Mouse (Mus musculus) liver, embryonic 11.5 days (tissue): ENCODE measurements at regions not wholly inside any gene's neighbourhood (a gene's known extent, or its start where the extent isn't known, plus 50 kb on each side); places are given as distances from the start of the nearest gene placed in this dataset.

Source experiments
- ATAC-seq: fragments of 200-750 bp; cut with Nextera tagmentation; replicated peaks from 2 replicates; pipeline ENCODE4 v1.8.0; 2017; ENCODE audit warnings: moderate number of reproducible peaks, mild to moderate bottlenecking, moderate TSS enrichment, moderate library complexity; ENCODE audit not compliant: low FRiP score
- DNase-seq: peaks from one replicate; pipeline ENCODE4 v3.0.0-alpha.2; 2017; ENCODE audit warnings: low spot score
- H3K27ac ChIP-seq: fragments of 300-500 bp; sonication (generic); 2 replicates; pipeline ENCODE4 v1.5.1; 2014; ENCODE audit warnings: mild to moderate bottlenecking, low read depth, low read length, control low read depth
- H3K27me3 ChIP-seq: fragments of 300-500 bp; sonication (generic); replicated peaks from 2 replicates; pipeline ENCODE4 v1.6.1; 2014; ENCODE audit warnings: low read length, mixed read lengths; ENCODE audit not compliant: control insufficient read depth, insufficient read depth
- H3K36me3 ChIP-seq: fragments of 300-500 bp; sonication (generic); 2 replicates; pipeline ENCODE4 v1.6.1; 2014; ENCODE audit warnings: mild to moderate bottlenecking, low read length, moderate library complexity, mixed read lengths; ENCODE audit not compliant: control insufficient read depth, insufficient read depth
- H3K4me1 ChIP-seq: fragments of 300-500 bp; sonication (generic); replicated peaks from 2 replicates; pipeline ENCODE4 v1.6.1; 2014; ENCODE audit warnings: low read length, mixed read lengths; ENCODE audit not compliant: control insufficient read depth, insufficient read depth
- H3K4me2 ChIP-seq: fragments of 300-500 bp; sonication (generic); 2 replicates; pipeline ENCODE4 v1.6.1; 2014; ENCODE audit warnings: mild to moderate bottlenecking, control low read depth, moderate library complexity
- H3K4me3 ChIP-seq: fragments of 300-500 bp; sonication (generic); 2 replicates; pipeline ENCODE4 v1.5.1; 2014; ENCODE audit warnings: low read depth, low read length, control low read depth
- H3K9ac ChIP-seq: fragments of 300-500 bp; sonication (generic); 2 replicates; pipeline ENCODE4 v1.6.1; 2014; ENCODE audit warnings: low read depth, low read length, control low read depth
- H3K9me3 ChIP-seq: fragments of 300-500 bp; sonication (generic); 2 replicates; pipeline ENCODE4 v1.6.1; 2016; ENCODE audit warnings: low read length, inconsistent platforms, mixed read lengths; ENCODE audit not compliant: control insufficient read depth
- WGBS: fragments of 180-500 bp; shearing (Covaris S2); extraction: QIAGEN DNeasy Blood & Tissue Kit; methylation state at CpG from one replicate; pipeline ENCODE4 v1.1.7; 2014; 5-methylcytosine and 5-hydroxymethylcytosine counted together

- Histone ChIP-seq H3K9me3 (no peaks in the 10 kb centered on the region), H3K4me3 (no peak overlapping the region), H3K9ac (no peak overlapping the region), H3K4me1 (peaks cover 3% of the 10 kb centered on the region; the same call in 1 of the 2 replicates), H3K27me3 (no peaks in the 10 kb centered on the region), H3K27ac (no peak overlapping the region), H3K36me3 (no peaks in the 10 kb centered on the region), H3K4me2 (no peak overlapping the region)
- ATAC-seq: no peak
- DNase-seq: no peak
- 30% methylated on average over 5 of the region's 5 CpGs for WGBS
Observed at GRCm38 (mm10) chr10:120640847-120641246, 164.6 kb upstream of the Hmga2 start.

DNA sequence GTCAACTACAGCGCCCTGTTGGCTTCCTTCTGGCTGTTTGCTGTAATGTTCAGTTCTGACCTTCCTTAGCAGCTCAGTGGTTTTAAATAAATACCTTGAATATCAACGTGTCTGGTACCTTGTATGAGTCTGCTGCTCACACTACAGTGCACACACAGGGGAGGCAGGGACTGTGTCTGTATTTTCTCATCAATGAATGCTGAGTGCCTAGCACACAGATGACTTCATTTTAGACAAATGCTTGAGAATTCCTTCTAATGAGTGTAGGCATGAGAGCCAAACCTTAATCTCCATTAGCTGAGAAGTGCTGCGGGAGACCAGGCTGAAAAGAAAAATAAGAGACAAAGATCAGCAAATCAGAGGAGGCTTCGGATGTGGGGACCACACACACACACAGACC is 162.0 kb upstream of the Hmga2 start:
- Histone ChIP-seq H3K36me3 (no peaks in the 10 kb centered on the region), H3K4me1 (peaks cover 3% of the 10 kb centered on the region; the same call in 1 of the 2 replicates), H3K27me3 (no peaks in the 10 kb centered on the region), H3K27ac (no peak overlapping the region), H3K9me3 (no peaks in the 10 kb centered on the region), H3K9ac (no peak overlapping the region), H3K4me3 (no peak overlapping the region), H3K4me2 (no peak overlapping the region)
- ATAC-seq (no peak), DNase-seq (no peak)
- WGBS: 52% methylated on average over 4 of the region's 4 CpGs

- no peaks in the 10 kb centered on the region for H3K27me3 ChIP-seq
- no peak overlapping the region for H3K9ac ChIP-seq
- no peaks in the 10 kb centered on the region for H3K36me3 ChIP-seq
- DNase-seq (no peak), ATAC-seq (no peak)
- no peak overlapping the region for H3K4me3 ChIP-seq
- no peak overlapping the region for H3K27ac ChIP-seq
- no peaks in the 10 kb centered on the region for H3K9me3 ChIP-seq
- H3K4me1 ChIP-seq: peaks cover 3% of the 10 kb centered on the region; the same call in 1 of the 2 replicates
- no peak overlapping the region for H3K4me2 ChIP-seq
- WGBS: 51% methylated on average over 21 of the region's 21 CpGs
Observed at GRCm38 (mm10) chr10:120635818-120636543, 159.7 kb upstream of the Hmga2 start.

GRCm38 (mm10) chr10:120635194-120635593 is 158.9 kb upstream of the Hmga2 start:
- H3K4me1 ChIP-seq: peaks cover 3% of the 10 kb centered on the region; the same call in 1 of the 2 replicates
- H3K4me3 ChIP-seq: no peak overlapping the region
- no peak overlapping the region for H3K27ac ChIP-seq
- no peak overlapping the region for H3K9ac ChIP-seq
- H3K27me3 ChIP-seq: no peaks in the 10 kb centered on the region
- no peak overlapping the region for H3K4me2 ChIP-seq
- no peak for DNase-seq
- WGBS: 73% methylated on average over 5 of the region's 5 CpGs
- H3K9me3 ChIP-seq: no peaks in the 10 kb centered on the region
- no peaks in the 10 kb centered on the region for H3K36me3 ChIP-seq
- ATAC-seq: no peak

- Histone ChIP-seq H3K27ac (no peak overlapping the region), H3K9me3 (no peaks in the 10 kb centered on the region), H3K27me3 (no peaks in the 10 kb centered on the region), H3K9ac (no peak overlapping the region), H3K4me1 (peaks cover 3% of the 10 kb centered on the region; the same call in 1 of the 2 replicates), H3K4me2 (no peak overlapping the region), H3K4me3 (no peak overlapping the region), H3K36me3 (no peaks in the 10 kb centered on the region)
- DNase-seq (no peak), ATAC-seq (no peak)
- 71% methylated on average over 2 of the region's 2 CpGs for WGBS
Observed at GRCm38 (mm10) chr10:120632071-120632470, 155.8 kb upstream of the Hmga2 start.

DNA sequence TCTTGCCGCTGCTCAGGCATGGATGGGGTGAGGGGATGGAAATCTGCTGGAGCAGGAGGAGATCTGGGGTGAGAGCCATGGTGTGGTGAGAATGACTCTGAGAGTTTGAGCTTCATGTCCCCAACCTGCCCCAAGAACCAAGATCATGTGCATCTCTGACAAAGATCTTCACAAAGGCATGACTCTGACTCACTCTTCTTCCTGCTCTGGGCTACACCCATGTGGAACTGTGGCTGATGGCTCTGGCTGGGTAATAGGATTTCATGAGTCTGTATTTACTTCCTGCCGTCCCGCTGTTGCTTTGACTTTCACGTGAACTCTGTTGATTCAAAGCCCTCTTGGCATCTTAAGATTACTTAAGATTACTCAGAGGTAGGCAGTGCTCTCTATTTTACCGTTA is 151.8 kb upstream of the Hmga2 start:
- H3K27me3 ChIP-seq: no peaks in the 10 kb centered on the region
- no peaks in the 10 kb centered on the region for H3K9me3 ChIP-seq
- no peak overlapping the region for H3K4me3 ChIP-seq
- H3K9ac ChIP-seq: no peak overlapping the region
- ATAC-seq (no peak), DNase-seq (no peak)
- H3K4me1 ChIP-seq: no peaks in the 10 kb centered on the region
- no peak overlapping the region for H3K27ac ChIP-seq
- WGBS: 68% methylated on average over 5 of the region's 5 CpGs
- no peaks in the 10 kb centered on the region for H3K36me3 ChIP-seq
- no peak overlapping the region for H3K4me2 ChIP-seq

DNA sequence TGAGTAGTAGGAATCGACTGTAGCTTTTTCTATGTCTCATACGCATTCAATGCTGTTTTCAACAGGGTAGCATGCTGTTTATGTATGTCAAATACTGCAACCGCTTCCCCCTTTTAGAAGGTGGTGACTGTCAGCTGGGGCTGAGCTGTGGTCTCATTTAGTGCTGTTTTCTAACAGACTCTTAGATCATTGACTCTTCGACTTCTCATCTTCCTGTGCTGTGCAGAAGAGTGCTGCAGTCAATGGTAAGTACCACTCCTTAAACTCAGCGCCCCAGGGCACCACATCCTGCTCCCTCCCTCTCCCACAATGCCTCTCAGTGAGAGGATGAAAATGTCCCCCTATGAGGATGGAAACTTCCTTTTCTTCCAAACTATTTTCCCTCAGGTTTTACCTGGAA is 149.2 kb upstream of the Hmga2 start:
- H3K9me3 ChIP-seq: no peaks in the 10 kb centered on the region
- H3K27me3 ChIP-seq: no peaks in the 10 kb centered on the region
- WGBS: 58% methylated on average over 5 of the region's 5 CpGs
- no peaks in the 10 kb centered on the region for H3K36me3 ChIP-seq
- DNase-seq: no peak
- no peak for ATAC-seq
- H3K4me2 ChIP-seq: no peak overlapping the region
- H3K4me3 ChIP-seq: no peak overlapping the region
- H3K4me1 ChIP-seq: no peaks in the 10 kb centered on the region
- H3K9ac ChIP-seq: no peak overlapping the region
- no peak overlapping the region for H3K27ac ChIP-seq

GRCm38 (mm10) chr10:120624203-120624942 is 148.1 kb upstream of the Hmga2 start:
- 77% methylated on average over 10 of the region's 10 CpGs for WGBS
- H3K4me1 ChIP-seq: no peaks in the 10 kb centered on the region
- no peak overlapping the region for H3K9ac ChIP-seq
- no peaks in the 10 kb centered on the region for H3K36me3 ChIP-seq
- H3K9me3 ChIP-seq: no peaks in the 10 kb centered on the region
- H3K4me3 ChIP-seq: no peak overlapping the region
- DNase-seq (no peak), ATAC-seq (no peak)
- H3K27ac ChIP-seq: no peak overlapping the region
- no peaks in the 10 kb centered on the region for H3K27me3 ChIP-seq
- H3K4me2 ChIP-seq: no peak overlapping the region
